Mouse (Mus musculus): Measurements from ENCODE around the gene Hivep3. TPM values are rescaled to one million over a fixed set of nuclear protein-coding genes. Genes with fewer than 3 reads are reported as not detected.

Gene Hivep3
- polyA plus RNA-seq, 1 experiment from 2014 or later, result 17.1 TPM

GRCm38 (mm10) chr4:119990346-119990745 is 256.8 kb downstream of the Hivep3 start:
- ATAC-seq (ENCODE audit: low FRiP score, low TSS enrichment) (no peak), DNase-seq (no peak)
- 81% methylated on average over 3 of the region's 3 CpGs for WGBS

GRCm38 (mm10) chr4:119990841-119991240 is 257.3 kb downstream of the Hivep3 start:
- ATAC-seq (ENCODE audit: low FRiP score, low TSS enrichment) (no peak), DNase-seq (no peak)
- no peak overlapping the region for H3K4me3 ChIP-seq (replicated peaks; ENCODE audit: low read depth, low read length)
- WGBS, result 90% methylated on average over 3 of the region's 3 CpGs
- H3K4me2 ChIP-seq (ENCODE audit: low read length), result no peak overlapping the region
- H3K9me3 ChIP-seq (ENCODE audit: control insufficient read depth, low read length), result no peaks in the 10 kb centered on the region
- H3K9ac ChIP-seq (replicated peaks; ENCODE audit: low read length), result no peak overlapping the region
- H3K4me1 ChIP-seq (ENCODE audit: control insufficient read depth, insufficient read depth, low read length), result peaks cover 18% of the 10 kb centered on the region
- H3K27me3 ChIP-seq (ENCODE audit: control insufficient read depth, insufficient read depth, low read length), result no peaks in the 10 kb centered on the region
- no peaks in the 10 kb centered on the region for H3K36me3 ChIP-seq (ENCODE audit: control insufficient read depth, insufficient read depth, low read length)
- no peak overlapping the region for H3K27ac ChIP-seq (replicated peaks; ENCODE audit: low read depth, low read length)

More at GRCm38 (mm10) chr4:119990346-119990745, 256.8 kb downstream of the Hivep3 start:
- no peaks in the 10 kb centered on the region for H3K36me3 ChIP-seq (ENCODE audit: control insufficient read depth, insufficient read depth, low read length)
- no peak overlapping the region for H3K4me3 ChIP-seq (replicated peaks; ENCODE audit: low read depth, low read length)
- peaks cover 18% of the 10 kb centered on the region for H3K4me1 ChIP-seq (ENCODE audit: control insufficient read depth, insufficient read depth, low read length)
- no peak overlapping the region for H3K9ac ChIP-seq (replicated peaks; ENCODE audit: low read length)
- H3K27me3 ChIP-seq (ENCODE audit: control insufficient read depth, insufficient read depth, low read length), result no peaks in the 10 kb centered on the region
- no peak overlapping the region for H3K4me2 ChIP-seq (ENCODE audit: low read length)
- H3K9me3 ChIP-seq (ENCODE audit: control insufficient read depth, low read length), result no peaks in the 10 kb centered on the region
- no peak overlapping the region for H3K27ac ChIP-seq (replicated peaks; ENCODE audit: low read depth, low read length)

DNA sequence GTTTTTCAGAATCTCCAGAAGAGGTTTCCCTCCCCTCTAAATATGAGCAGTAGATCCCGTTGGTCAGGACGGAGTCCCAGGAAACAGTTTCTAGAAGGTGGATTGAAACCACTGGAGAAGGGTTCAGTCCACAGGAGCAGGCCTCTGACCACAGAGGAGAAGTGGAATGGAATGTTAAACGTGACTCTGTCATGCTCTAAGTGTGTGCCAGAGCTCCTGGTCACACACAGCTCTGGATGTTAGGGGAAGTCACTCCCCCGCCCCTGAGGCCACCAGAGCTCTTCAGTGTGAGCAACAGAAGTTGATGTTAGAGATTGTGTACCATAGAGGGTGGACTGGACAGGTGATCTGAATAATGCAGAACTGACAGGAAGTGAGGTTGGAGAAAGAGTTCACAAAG is 258.2 kb downstream of the Hivep3 start:
- ATAC-seq (ENCODE audit: low FRiP score, low TSS enrichment) (no peak), DNase-seq (no peak)
- Histone ChIP-seq H3K36me3 (ENCODE audit: control insufficient read depth, insufficient read depth, low read length) (no peaks in the 10 kb centered on the region), H3K27me3 (ENCODE audit: control insufficient read depth, insufficient read depth, low read length) (no peaks in the 10 kb centered on the region), H3K4me3 (replicated peaks; ENCODE audit: low read depth, low read length) (no peak overlapping the region), H3K4me2 (ENCODE audit: low read length) (no peak overlapping the region), H3K27ac (replicated peaks; ENCODE audit: low read depth, low read length) (no peak overlapping the region), H3K4me1 (ENCODE audit: control insufficient read depth, insufficient read depth, low read length) (peaks cover 12% of the 10 kb centered on the region), H3K9ac (replicated peaks; ENCODE audit: low read length) (no peak overlapping the region), H3K9me3 (ENCODE audit: control insufficient read depth, low read length) (no peaks in the 10 kb centered on the region)
- WGBS, result 78% methylated on average over 4 of the region's 4 CpGs

DNA sequence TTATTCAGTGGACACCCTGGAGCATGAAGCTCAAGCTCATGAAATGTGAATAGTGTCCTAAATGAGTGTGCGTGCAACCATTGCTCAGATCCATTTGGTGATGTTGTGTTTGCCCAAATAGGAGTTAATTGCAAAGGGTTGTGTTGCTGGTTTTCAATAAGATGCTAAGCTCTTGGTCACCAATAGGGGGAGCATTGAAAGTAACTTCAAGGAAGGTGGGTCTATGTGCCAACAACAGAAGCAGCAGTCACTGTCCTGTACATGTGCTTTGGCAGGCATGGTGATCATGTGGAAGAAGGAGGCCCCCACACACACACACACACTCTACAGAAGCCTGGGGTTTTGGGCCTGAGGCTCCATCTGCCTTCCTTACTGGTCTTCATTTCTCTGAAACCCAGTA is 262.8 kb downstream of the Hivep3 start:
- H3K9me3 ChIP-seq (ENCODE audit: control insufficient read depth, low read length), result no peaks in the 10 kb centered on the region
- no peak overlapping the region for H3K27ac ChIP-seq (replicated peaks; ENCODE audit: low read depth, low read length)
- WGBS, result 91% methylated on average over 1 of the region's 1 CpGs
- no peak for DNase-seq
- no peaks in the 10 kb centered on the region for H3K27me3 ChIP-seq (ENCODE audit: control insufficient read depth, insufficient read depth, low read length)
- no peaks in the 10 kb centered on the region for H3K36me3 ChIP-seq (ENCODE audit: control insufficient read depth, insufficient read depth, low read length)
- no peak for ATAC-seq (ENCODE audit: low FRiP score, low TSS enrichment)
- H3K4me3 ChIP-seq (replicated peaks; ENCODE audit: low read depth, low read length), result no peak overlapping the region
- no peaks in the 10 kb centered on the region for H3K4me1 ChIP-seq (ENCODE audit: control insufficient read depth, insufficient read depth, low read length)
- no peak overlapping the region for H3K4me2 ChIP-seq (ENCODE audit: low read length)
- no peak overlapping the region for H3K9ac ChIP-seq (replicated peaks; ENCODE audit: low read length)

DNA sequence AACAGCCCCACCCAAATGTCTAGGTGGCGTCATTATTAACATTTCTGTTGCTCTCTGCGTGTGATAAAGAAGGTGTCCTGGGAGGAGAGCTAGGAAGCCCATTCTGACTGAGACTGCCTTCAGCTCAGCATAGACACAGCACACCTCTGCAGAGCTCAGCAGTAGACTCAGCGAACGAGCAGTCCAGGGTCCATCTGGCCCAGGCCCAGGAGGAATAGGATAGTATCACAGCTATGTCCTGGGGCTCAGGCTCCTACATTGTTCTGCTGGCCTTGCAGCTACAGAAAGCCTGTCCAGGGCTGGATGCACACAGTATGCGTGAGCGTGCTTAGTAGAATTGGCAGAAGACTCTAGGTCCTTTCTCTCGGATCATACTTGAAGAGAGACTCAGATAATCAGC is 263.8 kb downstream of the Hivep3 start:
- H3K27me3 ChIP-seq (ENCODE audit: control insufficient read depth, insufficient read depth, low read length), result no peaks in the 10 kb centered on the region
- ATAC-seq (ENCODE audit: low FRiP score, low TSS enrichment) (no peak), DNase-seq (no peak)
- no peak overlapping the region for H3K4me3 ChIP-seq (replicated peaks; ENCODE audit: low read depth, low read length)
- no peak overlapping the region for H3K4me2 ChIP-seq (ENCODE audit: low read length)
- no peak overlapping the region for H3K9ac ChIP-seq (replicated peaks; ENCODE audit: low read length)
- no peaks in the 10 kb centered on the region for H3K36me3 ChIP-seq (ENCODE audit: control insufficient read depth, insufficient read depth, low read length)
- no peaks in the 10 kb centered on the region for H3K4me1 ChIP-seq (ENCODE audit: control insufficient read depth, insufficient read depth, low read length)
- H3K9me3 ChIP-seq (ENCODE audit: control insufficient read depth, low read length), result no peaks in the 10 kb centered on the region
- H3K27ac ChIP-seq (replicated peaks; ENCODE audit: low read depth, low read length), result no peak overlapping the region
- 93% methylated on average over 7 of the region's 7 CpGs for WGBS

GRCm38 (mm10) chr4:119998911-119999310 is 265.3 kb downstream of the Hivep3 start:
- no peak overlapping the region for H3K9ac ChIP-seq (replicated peaks; ENCODE audit: low read length)
- ATAC-seq (ENCODE audit: low FRiP score, low TSS enrichment), result no peak
- H3K4me3 ChIP-seq (replicated peaks; ENCODE audit: low read depth, low read length), result no peak overlapping the region
- no peak for DNase-seq
- H3K27me3 ChIP-seq (ENCODE audit: control insufficient read depth, insufficient read depth, low read length), result no peaks in the 10 kb centered on the region
- H3K36me3 ChIP-seq (ENCODE audit: control insufficient read depth, insufficient read depth, low read length), result no peaks in the 10 kb centered on the region
- no peaks in the 10 kb centered on the region for H3K4me1 ChIP-seq (ENCODE audit: control insufficient read depth, insufficient read depth, low read length)
- no peaks in the 10 kb centered on the region for H3K9me3 ChIP-seq (ENCODE audit: control insufficient read depth, low read length)
- H3K27ac ChIP-seq (replicated peaks; ENCODE audit: low read depth, low read length), result no peak overlapping the region
- H3K4me2 ChIP-seq (ENCODE audit: low read length), result no peak overlapping the region
- WGBS, result 66% methylated on average over 5 of the region's 5 CpGs

- ATAC-seq (ENCODE audit: low FRiP score, low TSS enrichment), result no peak
- WGBS, result 86% methylated on average over 7 of the region's 7 CpGs
These were observed 267.3 kb downstream of the Hivep3 start for GRCm38 (mm10) chr4:120000881-120001280.

GRCm38 (mm10) chr4:120003006-120003405 is 269.4 kb downstream of the Hivep3 start:
- Histone ChIP-seq H3K9me3 (ENCODE audit: control insufficient read depth, low read length) (no peaks in the 10 kb centered on the region), H3K4me1 (ENCODE audit: control insufficient read depth, insufficient read depth, low read length) (no peaks in the 10 kb centered on the region), H3K4me3 (replicated peaks; ENCODE audit: low read depth, low read length) (no peak overlapping the region), H3K36me3 (ENCODE audit: control insufficient read depth, insufficient read depth, low read length) (no peaks in the 10 kb centered on the region), H3K27ac (replicated peaks; ENCODE audit: low read depth, low read length) (no peak overlapping the region), H3K9ac (replicated peaks; ENCODE audit: low read length) (no peak overlapping the region), H3K27me3 (ENCODE audit: control insufficient read depth, insufficient read depth, low read length) (no peaks in the 10 kb centered on the region), H3K4me2 (ENCODE audit: low read length) (no peak overlapping the region)
- no peak for DNase-seq
- ATAC-seq (ENCODE audit: low FRiP score, low TSS enrichment), result no peak
- 50% methylated on average over 3 of the region's 3 CpGs for WGBS

More at GRCm38 (mm10) chr4:120000881-120001280, 267.3 kb downstream of the Hivep3 start:
- Histone ChIP-seq H3K9ac (replicated peaks; ENCODE audit: low read length) (no peak overlapping the region), H3K4me2 (ENCODE audit: low read length) (no peak overlapping the region), H3K9me3 (ENCODE audit: control insufficient read depth, low read length) (no peaks in the 10 kb centered on the region), H3K36me3 (ENCODE audit: control insufficient read depth, insufficient read depth, low read length) (no peaks in the 10 kb centered on the region), H3K27me3 (ENCODE audit: control insufficient read depth, insufficient read depth, low read length) (no peaks in the 10 kb centered on the region), H3K27ac (replicated peaks; ENCODE audit: low read depth, low read length) (no peak overlapping the region), H3K4me1 (ENCODE audit: control insufficient read depth, insufficient read depth, low read length) (no peaks in the 10 kb centered on the region), H3K4me3 (replicated peaks; ENCODE audit: low read depth, low read length) (no peak overlapping the region)
- DNase-seq, result no peak

DNA sequence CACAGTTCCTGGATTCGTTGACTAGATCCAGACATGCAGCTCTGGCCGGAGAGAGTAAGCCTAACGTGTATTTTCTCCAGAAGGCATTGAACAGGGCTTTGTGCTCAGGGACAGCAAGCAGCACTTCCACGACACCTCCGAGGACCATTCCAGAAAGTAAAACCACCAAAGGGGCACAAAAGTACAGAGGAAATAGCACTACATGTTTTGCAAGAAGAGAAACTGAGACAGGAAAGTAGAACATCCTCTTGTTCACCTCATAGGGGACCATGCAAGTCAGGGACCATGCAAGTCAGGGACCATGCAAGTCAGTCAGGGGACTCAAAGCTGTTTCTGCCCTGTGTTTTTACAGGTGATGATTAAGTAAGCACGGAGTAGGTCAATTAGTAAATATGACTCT is 272.5 kb downstream of the Hivep3 start:
- 81% methylated on average over 6 of the region's 6 CpGs for WGBS
- Histone ChIP-seq H3K36me3 (ENCODE audit: control insufficient read depth, insufficient read depth, low read length) (no peaks in the 10 kb centered on the region), H3K27ac (replicated peaks; ENCODE audit: low read depth, low read length) (no peak overlapping the region), H3K27me3 (ENCODE audit: control insufficient read depth, insufficient read depth, low read length) (no peaks in the 10 kb centered on the region), H3K4me1 (ENCODE audit: control insufficient read depth, insufficient read depth, low read length) (no peaks in the 10 kb centered on the region), H3K9me3 (ENCODE audit: control insufficient read depth, low read length) (no peaks in the 10 kb centered on the region), H3K4me2 (ENCODE audit: low read length) (no peak overlapping the region), H3K4me3 (replicated peaks; ENCODE audit: low read depth, low read length) (no peak overlapping the region), H3K9ac (replicated peaks; ENCODE audit: low read length) (no peak overlapping the region)
- DNase-seq (no peak), ATAC-seq (ENCODE audit: low FRiP score, low TSS enrichment) (no peak)

Measured in midbrain, embryonic 14.5 days (tissue).